Mouse (Mus musculus): ENCODE results near the gene Tspan18. TPM values are rescaled to one million over a fixed set of nuclear protein-coding genes. Genes with fewer than 3 reads are reported as not detected.
A peak's percentile ranks its signal among the peaks of the same experiment; 100 is the strongest.

Gene Tspan18
- polyA plus RNA-seq, 1 experiment from 2014 or later, result 31.2 TPM

DNA sequence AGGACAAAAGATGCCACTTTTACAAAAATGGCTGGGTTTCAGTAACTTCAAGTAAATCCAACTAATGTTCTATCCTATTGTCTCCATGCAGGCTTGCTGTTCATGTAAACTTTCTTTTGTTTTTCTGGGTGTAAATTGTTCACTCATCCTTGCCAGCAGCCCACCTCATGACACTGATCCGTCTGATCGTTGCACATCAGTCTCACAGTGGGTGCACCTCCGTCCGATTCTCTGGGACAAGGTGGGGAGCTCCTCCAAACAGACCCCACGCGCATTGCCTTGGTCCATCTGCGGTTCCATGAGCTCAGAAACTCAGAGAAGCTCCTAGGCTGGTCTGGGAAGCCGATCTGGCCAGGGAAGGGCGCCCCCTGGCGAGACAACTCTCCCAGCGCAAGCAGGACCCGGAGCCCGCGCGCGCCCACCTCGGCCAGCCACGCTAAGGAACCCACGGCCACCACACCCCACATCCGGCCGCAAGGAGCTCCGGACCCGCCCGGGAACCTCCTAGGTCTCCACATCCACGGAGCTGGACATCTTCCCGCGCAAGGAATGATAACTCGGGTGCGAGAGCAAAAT lies 976 bp downstream of the Tspan18 start:
- no peaks in the 10 kb centered on the region for H3K9me3 ChIP-seq
- peak overlapping the region; percentile 98 for H3K4me2 ChIP-seq (replicated peaks)
- peak overlapping the region; percentile 71 for H3K4me3 ChIP-seq (replicated peaks)
- peak; percentile 76 for ATAC-seq
- H3K9ac ChIP-seq (replicated peaks), result peak overlapping the region; percentile 88
- peak overlapping the region; percentile 79 for H3K27ac ChIP-seq
- no peaks in the 10 kb centered on the region for H3K36me3 ChIP-seq
- H3K27me3 ChIP-seq, result peaks cover 8% of the 10 kb centered on the region
- peaks cover 51% of the 10 kb centered on the region for H3K4me1 ChIP-seq (replicated peaks)
- WGBS, result under 1% methylated on average over 29 of the region's 29 CpGs

- no peak for ATAC-seq
- Histone ChIP-seq H3K9ac (replicated peaks) (peak overlapping the region; percentile 88), H3K9me3 (no peaks in the 10 kb centered on the region), H3K36me3 (no peaks in the 10 kb centered on the region), H3K4me1 (replicated peaks) (peaks cover 61% of the 10 kb centered on the region), H3K27me3 (peaks cover 8% of the 10 kb centered on the region), H3K27ac (no peak overlapping the region), H3K4me2 (replicated peaks) (peak overlapping the region; percentile 98), H3K4me3 (replicated peaks) (peak overlapping the region; percentile 71)
- WGBS, result 84% methylated on average over 2 of the region's 4 CpGs
Observed at GRCm38 (mm10) chr2:93332277-93332676, 2.0 kb downstream of the Tspan18 start.

DNA sequence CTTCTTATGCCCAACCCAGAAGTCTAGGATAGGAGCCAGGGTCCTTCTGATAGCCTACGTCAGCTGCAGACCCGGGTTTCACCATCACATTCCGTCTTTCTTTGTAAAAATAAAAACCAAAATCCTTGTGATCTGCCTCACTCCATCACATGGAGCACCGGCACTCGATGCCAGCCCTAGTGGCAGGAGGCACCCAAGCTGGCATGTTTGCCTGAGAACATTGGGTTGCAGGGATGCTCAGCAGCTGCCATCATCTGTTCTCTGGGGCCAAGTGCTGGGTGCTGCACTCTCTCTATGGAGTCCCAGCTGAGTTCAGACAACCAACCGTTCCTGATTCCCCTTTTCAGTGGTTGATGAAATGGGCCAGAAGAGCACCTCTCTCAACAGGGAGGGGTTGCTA lies 3.2 kb downstream of the Tspan18 start:
- no peak for ATAC-seq
- H3K36me3 ChIP-seq, result no peaks in the 10 kb centered on the region
- peaks cover 6% of the 10 kb centered on the region for H3K27me3 ChIP-seq
- WGBS, result 93% methylated on average over 6 of the region's 6 CpGs
- no peak overlapping the region for H3K4me3 ChIP-seq (replicated peaks)
- no peaks in the 10 kb centered on the region for H3K9me3 ChIP-seq
- no peak overlapping the region for H3K9ac ChIP-seq (replicated peaks)
- peaks cover 71% of the 10 kb centered on the region for H3K4me1 ChIP-seq (replicated peaks)
- peak overlapping the region; percentile 98 for H3K4me2 ChIP-seq (replicated peaks)
- no peak overlapping the region for H3K27ac ChIP-seq

- no peaks in the 10 kb centered on the region for H3K27me3 ChIP-seq
- no peaks in the 10 kb centered on the region for H3K9me3 ChIP-seq
- no peak overlapping the region for H3K27ac ChIP-seq
- no peak overlapping the region for H3K4me2 ChIP-seq (replicated peaks)
- 89% methylated on average over 4 of the region's 4 CpGs for WGBS
- H3K4me1 ChIP-seq (replicated peaks), result peaks cover 79% of the 10 kb centered on the region
- ATAC-seq, result no peak
- H3K9ac ChIP-seq (replicated peaks), result no peak overlapping the region
- no peaks in the 10 kb centered on the region for H3K36me3 ChIP-seq
- H3K4me3 ChIP-seq (replicated peaks), result no peak overlapping the region
Observed at GRCm38 (mm10) chr2:93329120-93329519, 5.2 kb downstream of the Tspan18 start.

- no peak overlapping the region for H3K9ac ChIP-seq (replicated peaks)
- H3K4me2 ChIP-seq (replicated peaks), result no peak overlapping the region
- no peaks in the 10 kb centered on the region for H3K9me3 ChIP-seq
- H3K27me3 ChIP-seq, result no peaks in the 10 kb centered on the region
- H3K27ac ChIP-seq, result peak overlapping the region; percentile 41; the same call in 1 of the 2 replicates
- ATAC-seq, result no peak; the same call in 1 of the 2 replicates
- peaks cover 79% of the 10 kb centered on the region for H3K4me1 ChIP-seq (replicated peaks)
- no peak overlapping the region for H3K4me3 ChIP-seq (replicated peaks)
- WGBS, result 78% methylated on average over 7 of the region's 7 CpGs
- no peaks in the 10 kb centered on the region for H3K36me3 ChIP-seq
Observed at GRCm38 (mm10) chr2:93327915-93328555, 6.3 kb downstream of the Tspan18 start.

GRCm38 (mm10) chr2:93324681-93325080 lies 9.6 kb downstream of the Tspan18 start:
- peak overlapping the region; percentile 76 for H3K27ac ChIP-seq
- 44% methylated on average over 7 of the region's 7 CpGs for WGBS
- peak; percentile 64 for ATAC-seq
- no peak overlapping the region for H3K4me2 ChIP-seq (replicated peaks)
- no peaks in the 10 kb centered on the region for H3K27me3 ChIP-seq
- H3K9ac ChIP-seq (replicated peaks), result no peak overlapping the region
- peaks cover 71% of the 10 kb centered on the region for H3K4me1 ChIP-seq (replicated peaks)
- H3K36me3 ChIP-seq, result no peaks in the 10 kb centered on the region
- H3K9me3 ChIP-seq, result no peaks in the 10 kb centered on the region
- H3K4me3 ChIP-seq (replicated peaks), result no peak overlapping the region

DNA sequence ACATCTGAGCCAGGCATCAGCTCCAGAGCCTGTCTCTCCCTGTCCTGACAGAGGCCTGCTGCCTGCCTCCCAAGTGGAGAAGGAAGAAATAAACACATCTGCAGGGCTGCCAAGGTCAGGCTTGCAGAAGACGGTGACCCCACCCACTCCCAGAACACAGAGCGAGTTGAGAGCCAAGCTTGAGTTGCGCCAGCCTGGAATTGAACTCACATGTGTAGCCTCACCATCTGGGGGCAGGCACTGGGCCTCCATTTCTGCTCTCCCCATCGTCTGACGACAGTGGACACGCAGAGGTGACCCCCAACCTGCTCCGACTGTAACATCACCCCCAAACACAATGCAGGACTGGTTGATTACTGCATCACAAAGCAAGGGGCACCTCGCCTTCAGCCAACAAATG lies 12.4 kb downstream of the Tspan18 start:
- ATAC-seq, result no peak
- peaks cover 72% of the 10 kb centered on the region for H3K4me1 ChIP-seq (replicated peaks)
- H3K4me3 ChIP-seq (replicated peaks), result no peak overlapping the region
- H3K36me3 ChIP-seq, result no peaks in the 10 kb centered on the region
- no peak overlapping the region for H3K4me2 ChIP-seq (replicated peaks)
- no peak overlapping the region; the same call in 1 of the 2 replicates for H3K27ac ChIP-seq
- H3K9ac ChIP-seq (replicated peaks), result no peak overlapping the region
- no peaks in the 10 kb centered on the region for H3K27me3 ChIP-seq
- no peaks in the 10 kb centered on the region for H3K9me3 ChIP-seq
- 75% methylated on average over 8 of the region's 8 CpGs for WGBS

- no peak for ATAC-seq
- H3K4me2 ChIP-seq (replicated peaks), result no peak overlapping the region
- no peak overlapping the region for H3K9ac ChIP-seq (replicated peaks)
- no peak overlapping the region for H3K4me3 ChIP-seq (replicated peaks)
- H3K36me3 ChIP-seq, result no peaks in the 10 kb centered on the region
- no peak overlapping the region for H3K27ac ChIP-seq
- 86% methylated on average over 5 of the region's 5 CpGs for WGBS
- H3K9me3 ChIP-seq, result no peaks in the 10 kb centered on the region
- peaks cover 67% of the 10 kb centered on the region for H3K4me1 ChIP-seq (replicated peaks)
- no peaks in the 10 kb centered on the region for H3K27me3 ChIP-seq
Observed at GRCm38 (mm10) chr2:93320267-93320666, 14.0 kb downstream of the Tspan18 start.

- Histone ChIP-seq H3K36me3 (no peaks in the 10 kb centered on the region), H3K9ac (replicated peaks) (0 out of 2 replicates have a peak overlapping the region, but pooled peaks have one; percentile 5), H3K9me3 (no peaks in the 10 kb centered on the region), H3K4me1 (replicated peaks) (peaks cover 67% of the 10 kb centered on the region), H3K27me3 (no peaks in the 10 kb centered on the region), H3K4me2 (replicated peaks) (no peak overlapping the region), H3K27ac (0 out of 2 replicates have a peak overlapping the region, but pooled peaks have one; percentile 20), H3K4me3 (replicated peaks) (no peak overlapping the region)
- no peak for ATAC-seq
- 45% methylated on average over 7 of the region's 7 CpGs for WGBS
Observed at GRCm38 (mm10) chr2:93319598-93319997, 14.7 kb downstream of the Tspan18 start.

- H3K27me3 ChIP-seq, result no peaks in the 10 kb centered on the region
- peaks cover 67% of the 10 kb centered on the region for H3K4me1 ChIP-seq (replicated peaks)
- H3K27ac ChIP-seq, result peak overlapping the region; percentile 2; the same call in 1 of the 2 replicates
- no peak for ATAC-seq
- H3K9me3 ChIP-seq, result no peaks in the 10 kb centered on the region
- no peak overlapping the region for H3K9ac ChIP-seq (replicated peaks)
- WGBS, result 78% methylated on average over 21 of the region's 21 CpGs
- H3K4me3 ChIP-seq (replicated peaks), result no peak overlapping the region
- no peaks in the 10 kb centered on the region for H3K36me3 ChIP-seq
- no peak overlapping the region for H3K4me2 ChIP-seq (replicated peaks)
Observed at GRCm38 (mm10) chr2:93318781-93319349, 15.4 kb downstream of the Tspan18 start.

DNA sequence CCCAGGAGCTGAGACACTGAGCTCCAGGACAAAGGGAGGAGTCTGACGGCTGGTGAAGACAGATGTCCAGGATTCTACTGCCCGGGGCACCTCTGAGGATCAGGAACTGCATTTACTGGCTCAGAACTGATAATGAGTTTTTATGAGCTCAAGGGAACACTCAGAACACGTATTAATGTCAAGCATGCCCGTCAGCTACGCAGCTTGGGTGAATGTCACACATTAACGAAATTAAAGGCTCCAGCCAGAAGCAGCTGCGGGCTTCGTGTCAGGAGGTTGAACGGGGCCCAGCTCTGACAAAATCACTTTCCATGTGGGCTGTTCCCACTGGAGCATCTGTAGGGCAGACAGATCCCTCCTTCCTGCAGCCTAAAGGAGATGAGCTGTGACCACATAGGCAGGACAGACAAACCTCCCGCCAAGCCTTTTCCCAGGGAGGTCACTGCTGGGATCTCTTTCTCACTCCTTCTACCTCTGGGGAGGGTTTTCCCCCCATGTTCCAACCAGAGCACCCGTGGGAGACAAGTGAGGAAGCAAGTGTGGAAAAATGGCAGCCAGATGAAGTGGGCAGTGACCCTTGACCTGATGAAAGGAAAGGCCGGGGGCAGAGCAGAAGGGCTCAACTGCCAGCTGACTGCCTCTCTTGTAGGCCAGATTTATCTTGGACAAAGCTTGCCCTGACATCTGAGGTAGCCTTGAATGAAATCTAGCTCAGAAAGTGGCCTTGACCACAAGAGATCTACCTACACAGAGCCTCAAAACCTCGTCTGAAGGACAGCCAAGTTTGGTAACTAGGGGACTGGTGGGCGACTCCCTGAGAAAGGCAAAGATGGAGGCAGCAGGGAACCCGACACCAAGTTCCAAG lies 20.3 kb downstream of the Tspan18 start:
- no peaks in the 10 kb centered on the region for H3K9me3 ChIP-seq
- ATAC-seq, result peak; percentile 59
- H3K27ac ChIP-seq, result peak overlapping the region; percentile 83
- peak overlapping the region; percentile 23; the same call in 1 of the 2 replicates for H3K9ac ChIP-seq (replicated peaks)
- no peak overlapping the region for H3K4me3 ChIP-seq (replicated peaks)
- H3K27me3 ChIP-seq, result no peaks in the 10 kb centered on the region
- H3K4me2 ChIP-seq (replicated peaks), result no peak overlapping the region
- WGBS, result 27% methylated on average over 15 of the region's 15 CpGs
- H3K4me1 ChIP-seq (replicated peaks), result peaks cover 56% of the 10 kb centered on the region
- peaks cover 14% of the 10 kb centered on the region; the same call in 1 of the 2 replicates for H3K36me3 ChIP-seq

Measured in midbrain, embryonic 13.5 days (tissue).